Mouse (Mus musculus) CH12.LX (cell line): ENCODE data around the gene Zfp280d. TPM values are rescaled to one million over a fixed set of nuclear protein-coding genes. Genes with fewer than 3 reads are reported as not detected.

Experiments
- DNase-seq: peaks from one replicate; pipeline ENCODE4 v3.0.0-alpha.2; 2013; ENCODE audit errors: extremely low read depth
- H3K27ac ChIP-seq: 2 replicates; pipeline ENCODE4 v1.5.1; 2012; ENCODE audit warnings: low read depth, mild to moderate bottlenecking, control low read depth, moderate library complexity; ENCODE audit not compliant: insufficient read depth
- H3K27me3 ChIP-seq: replicated peaks from 2 replicates; pipeline ENCODE3; 2012; ENCODE audit warnings: inconsistent platforms
- H3K36me3 ChIP-seq, 2 experiments: replicated peaks in 1 of 2; 2 replicates each; pipeline versions ENCODE3 to v1.6.1; 2012; ENCODE audit warnings: inconsistent platforms in 1 of 2, low read length in 1 of 2, mild to moderate bottlenecking in 1 of 2, mixed read lengths in 1 of 2, moderate library complexity in 1 of 2; ENCODE audit not compliant: control insufficient read depth in 1 of 2, insufficient read depth in 1 of 2
- H3K4me1 ChIP-seq, 2 experiments: 2 replicates each; pipeline ENCODE4 v1.6.1; 2012; ENCODE audit warnings: inconsistent platforms in 1 of 2, moderate library complexity in 1 of 2; ENCODE audit not compliant: insufficient read depth in 2 of 2, control insufficient read depth in 1 of 2
- H3K4me2 ChIP-seq: 2 replicates; pipeline ENCODE4 v1.6.1; 2012; ENCODE audit warnings: low read depth, mild to moderate bottlenecking, control low read depth; ENCODE audit not compliant: poor library complexity, insufficient read depth, severe bottlenecking
- H3K4me3 ChIP-seq, 3 experiments: fragments of 150-350 bp in 1 of 3; sonication (generic) in 1 of 3; replicated peaks in 1 of 3; 2 replicates each; pipeline versions ENCODE3 to v1.5.1; 2011 to 2012; ENCODE audit warnings: low read depth in 2 of 3, low read length in 2 of 3, mild to moderate bottlenecking in 2 of 3, moderate library complexity in 2 of 3, control low read depth in 1 of 3, improper control_type of control experiment in 1 of 3, inconsistent platforms in 1 of 3, mixed read lengths in 1 of 3; ENCODE audit not compliant: poor library complexity in 1 of 3
- H3K79me2 ChIP-seq: replicated peaks from 2 replicates; pipeline ENCODE4 v1.6.1; 2012; ENCODE audit warnings: mild to moderate bottlenecking, moderate library complexity; ENCODE audit not compliant: control insufficient read depth, poor library complexity, insufficient read depth, severe bottlenecking; ENCODE audit errors: extremely low read depth
- H3K9ac ChIP-seq: 2 replicates; pipeline ENCODE4 v1.6.1; 2012; ENCODE audit warnings: low read depth, mild to moderate bottlenecking, control low read depth, moderate library complexity; ENCODE audit not compliant: insufficient read depth
- H3K9me3 ChIP-seq: replicated peaks from 2 replicates; pipeline ENCODE3; 2012; ENCODE audit warnings: low read length, inconsistent platforms, mixed read lengths
- BHLHE40 ChIP-seq: IDR thresholded peaks from 2 replicates; pipeline ENCODE4 v1.6.1; 2011; ENCODE audit warnings: mild to moderate bottlenecking, low read depth, low read length, improper control_type of control experiment
- ELF1 ChIP-seq: IDR thresholded peaks from 2 replicates; pipeline ENCODE4 v1.6.1; 2014; ENCODE audit warnings: low read depth, mild to moderate bottlenecking, inconsistent platforms, low read length, improper control_type of control experiment
- EP300 ChIP-seq: IDR thresholded peaks from 2 replicates; pipeline ENCODE4 v1.6.1; 2011; ENCODE audit warnings: low read length, improper control_type of control experiment
- ETS1 ChIP-seq: conservative IDR thresholded peaks from 2 replicates; pipeline ENCODE4 v1.6.1; 2012; ENCODE audit warnings: low read depth, mild to moderate bottlenecking, inconsistent platforms, low read length, improper control_type of control experiment, moderate library complexity
- GABPA ChIP-seq: IDR thresholded peaks from 2 replicates; pipeline ENCODE4 v1.6.1; 2012; ENCODE audit warnings: low read depth, low read length, improper control_type of control experiment, inconsistent platforms; ENCODE audit not compliant: insufficient replicate concordance
- HCFC1 ChIP-seq: IDR thresholded peaks from 2 replicates; pipeline ENCODE4 v1.6.1; 2012; ENCODE audit warnings: low read depth, mild to moderate bottlenecking, inconsistent platforms, low read length, improper control_type of control experiment
- MEF2A ChIP-seq: IDR thresholded peaks from 2 replicates; pipeline ENCODE4 v1.6.1; 2014; ENCODE audit warnings: low read depth, mild to moderate bottlenecking, inconsistent platforms, low read length, improper control_type of control experiment, borderline replicate concordance
- MYC ChIP-seq: IDR thresholded peaks from 2 replicates; pipeline ENCODE4 v1.6.1; 2011; ENCODE audit warnings: low read depth, mild to moderate bottlenecking, improper control_type of control experiment, low read length
- NELFE ChIP-seq: IDR thresholded peaks from 2 replicates; pipeline ENCODE4 v1.6.1; 2011; ENCODE audit warnings: low read depth, low read length, improper control_type of control experiment
- NRF1 ChIP-seq: IDR thresholded peaks from 2 replicates; pipeline ENCODE4 v1.6.1; 2014; ENCODE audit warnings: low read depth, mild to moderate bottlenecking, inconsistent platforms, low read length, improper control_type of control experiment, moderate library complexity
- POLR2A ChIP-seq: IDR thresholded peaks from 2 replicates; pipeline ENCODE4 v1.6.1; 2011; ENCODE audit warnings: low read depth, mild to moderate bottlenecking, improper control_type of control experiment, low read length
- POLR2AphosphoS2 ChIP-seq: IDR thresholded peaks from 2 replicates; pipeline ENCODE4 v1.6.1; 2011; ENCODE audit warnings: low read depth, low read length, improper control_type of control experiment
- RAD21 ChIP-seq: IDR thresholded peaks from 2 replicates; pipeline ENCODE4 v1.6.1; 2011; ENCODE audit warnings: low read depth, mild to moderate bottlenecking, low read length, improper control_type of control experiment, moderate library complexity
- RCOR1 ChIP-seq: conservative IDR thresholded peaks from 2 replicates; pipeline ENCODE4 v1.6.1; 2012; ENCODE audit warnings: low read depth, mild to moderate bottlenecking, inconsistent platforms, low read length, improper control_type of control experiment
- UBTF ChIP-seq: IDR thresholded peaks from 2 replicates; pipeline ENCODE4 v1.6.1; 2012; ENCODE audit warnings: low read depth, mild to moderate bottlenecking, inconsistent platforms, low read length, improper control_type of control experiment, moderate library complexity
- USF2 ChIP-seq: conservative IDR thresholded peaks from 2 replicates; pipeline ENCODE4 v1.6.1; 2011; ENCODE audit warnings: low read depth, low read length, improper control_type of control experiment
- ZC3H11A ChIP-seq: IDR thresholded peaks from 2 replicates; pipeline ENCODE4 v1.6.1; 2012; ENCODE audit warnings: low read depth, mild to moderate bottlenecking, inconsistent platforms, low read length, improper control_type of control experiment
- ZMIZ1 ChIP-seq: IDR thresholded peaks from 2 replicates; pipeline ENCODE4 v1.6.1; 2012; ENCODE audit warnings: low read depth, mild to moderate bottlenecking, inconsistent platforms, low read length, improper control_type of control experiment
- ZNF384 ChIP-seq: IDR thresholded peaks from 2 replicates; pipeline ENCODE4 v1.6.1; 2012; ENCODE audit warnings: low read depth, low read length, improper control_type of control experiment, inconsistent platforms
- dilution Hi-C: fragments of 300-500 bp; cut with MboI; formaldehyde crosslinking; loops from 2 replicates; pipeline ENCODE4 v1.14.3; 2020; ENCODE audit warnings: low sequenced_read_pairs; ENCODE audit not compliant: extremely low pct_unique_long_range_greater_than_20kb, extremely low pct_ligation_motif_present
- in situ Hi-C: fragments of 300-500 bp; cut with MboI; formaldehyde crosslinking; loops from 3 replicates; pipeline ENCODE4 v1.14.3; 2019; ENCODE audit warnings: low sequenced_read_pairs, low pct_ligation_motif_present, low pct_unique_long_range_greater_than_20kb, mixed read lengths
- polyA plus RNA-seq: library from polyadenylated mRNA; unstranded; fragments of >175 nt; gene quantifications from 2 replicates; pipeline ENCODE4 v1.2.1, GENCODE M21; 2012; ENCODE audit warnings: low read depth; ENCODE audit not compliant: insufficient read length
- total RNA-seq, 2 experiments: library from RNA; depleted of rRNA; stranded (reverse); fragments of 300-350 nt in 1 of 2; fragments of >200 nt in 1 of 2; gene quantifications; 2 replicates each; pipeline ENCODE4 v1.2.3; 2012 to 2014

Zfp280d gene
- total and polyA plus RNA-seq, 3 experiments = 22.3 to 35.8 (median 26.0) TPM

DNA sequence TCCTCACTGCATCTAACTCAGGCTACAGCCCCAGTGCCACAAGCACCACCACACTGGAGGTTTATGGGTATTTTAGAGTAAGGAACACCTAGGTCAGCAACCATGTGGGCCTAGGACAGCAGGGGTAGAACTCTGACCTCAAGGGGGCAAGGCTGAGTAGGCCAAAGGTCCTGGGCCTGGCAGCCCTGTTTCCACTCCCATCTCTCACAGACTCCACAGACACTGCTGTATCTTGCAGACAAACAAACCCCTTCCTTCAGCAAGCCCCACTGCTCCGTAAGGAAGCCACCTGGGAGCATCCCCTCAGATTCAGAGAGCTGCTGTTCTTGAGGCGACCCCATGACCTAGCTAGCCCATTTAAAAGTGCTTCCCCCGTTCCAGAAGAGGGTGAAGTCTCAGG is 130.3 kb downstream of the Zfp280d start:
- no peak overlapping the region for H3K27ac ChIP-seq
- H3K36me3 ChIP-seq = no peaks in the 10 kb centered on the region
- in situ Hi-C loops (loop anchor here (5.0 to 10.0 kb wide), 3 partner anchors 208 to 760 kb away; no protein-coding TSS in a partner anchor), dilution Hi-C loops (no loop called here)
- DNase-seq = no peak
- no peak overlapping the region for H3K4me3 ChIP-seq
- H3K9me3 ChIP-seq = no peaks in the 10 kb centered on the region
- H3K79me2 ChIP-seq = no peaks in the 10 kb centered on the region
- H3K4me2 ChIP-seq = no peak overlapping the region
- no peak overlapping the region for H3K9ac ChIP-seq
- no peaks in the 10 kb centered on the region for H3K27me3 ChIP-seq
- TF ChIP-seq MYC (no peak), NELFE (no peak), ZMIZ1 (no peak), UBTF (no peak), RCOR1 (no peak), ELF1 (no peak), RAD21 (no peak)
- H3K4me1 ChIP-seq = peaks cover 3 to 27% of the 10 kb centered on the region in 2 experiments

DNA sequence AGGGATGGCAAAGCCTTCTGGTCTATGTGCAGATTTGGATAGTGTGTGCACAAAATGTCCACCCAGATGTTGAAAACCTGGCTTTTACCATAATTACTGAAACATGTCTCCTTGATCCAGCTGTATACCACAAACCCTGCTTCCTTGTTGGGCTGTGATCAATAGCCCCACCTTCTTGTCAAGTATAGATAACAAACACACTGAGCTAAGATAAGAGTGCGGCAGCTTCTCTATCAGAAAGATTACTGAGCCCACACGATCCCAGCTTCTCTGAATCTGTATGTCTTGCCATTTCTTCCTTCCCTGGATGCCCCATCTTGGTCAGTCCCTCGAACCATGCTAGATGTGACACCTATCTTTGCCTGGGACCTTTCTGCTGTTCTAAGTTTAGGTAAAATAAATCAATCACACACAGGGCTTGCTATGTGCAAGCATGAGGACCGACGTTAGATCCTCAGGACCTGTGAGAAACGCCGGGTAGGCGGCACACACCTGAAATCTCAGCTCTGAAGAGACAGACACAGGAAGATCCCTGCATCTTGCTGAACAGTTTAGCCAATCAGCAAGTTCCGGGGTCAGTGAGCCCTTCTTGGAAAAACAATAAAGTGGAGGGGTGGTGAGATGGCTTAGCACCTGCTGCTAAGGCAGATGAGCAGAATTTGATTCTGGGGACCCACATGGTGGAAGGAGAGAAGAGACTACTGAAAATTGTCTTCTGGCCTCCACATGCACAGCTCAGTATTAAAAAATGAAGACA is 131.4 kb downstream of the Zfp280d start:
- H3K9ac ChIP-seq = no peak overlapping the region
- no peak overlapping the region for H3K4me2 ChIP-seq

More for the DNA sequence above, 131.4 kb downstream of the Zfp280d start:
- Histone ChIP-seq H3K27me3 (no peaks in the 10 kb centered on the region), H3K9me3 (no peaks in the 10 kb centered on the region), H3K4me1 (peaks cover 0 to 17% of the 10 kb centered on the region in 2 experiments; a peak in 2 of 4 replicates), H3K79me2 (no peaks in the 10 kb centered on the region), H3K4me3 (no peak overlapping the region), H3K36me3 (no peaks in the 10 kb centered on the region), H3K27ac (no peak overlapping the region)
- in situ Hi-C loops = loop anchor here (5.0 to 10.0 kb wide), 3 partner anchors 209 to 761 kb away; no protein-coding TSS in a partner anchor
- dilution Hi-C loops = no loop called here
- DNase-seq = no peak
- TF ChIP-seq POLR2AphosphoS2 = no peak
- TF ChIP-seq ETS1 = no peak
- no peak for TF ChIP-seq NELFE
- no peak for TF ChIP-seq ELF1
- no peak for TF ChIP-seq GABPA
- no peak for TF ChIP-seq USF2
- no peak for TF ChIP-seq HCFC1
- TF ChIP-seq ZC3H11A = no peak
- TF ChIP-seq POLR2A = no peak
- TF ChIP-seq NRF1 = no peak
- no peak for TF ChIP-seq MEF2A
- no peak for TF ChIP-seq ZNF384
- TF ChIP-seq EP300 = no peak
- TF ChIP-seq BHLHE40 = no peak
